ENCODE assay signal across 9 mouse cellular contexts in genomic region chr15:85207081-85207480, GRCm38 (mm10). TPM values are rescaled to one million over a fixed set of nuclear protein-coding genes. Genes with fewer than 3 reads are reported as not detected.
DNase-seq lines count a peak whose midpoint lies in the region; ATAC-seq lines count a peak whose summit lies in the region.
"Had no signal": no experiment of that assay in that cellular context is flagged by ENCODE, and none has a peak within 500 bp of the region (broad histone marks: within the 10 kb centered on the region; RNA-seq: fewer than 3 reads in every experiment).

No protein-coding gene starts in this region.

- no peak for ATAC-seq in kidney, embryonic 15.5 days (replicated peaks; ENCODE audit: low FRiP score)
- no peak for ATAC-seq in embryonic facial prominence, embryonic 13.5 days (ENCODE audit: insufficient number of reproducible peaks, insufficient read depth, low FRiP score, low TSS enrichment, low read depth)
- ATAC-seq in midbrain, embryonic 16.5 days: 0 out of 2 replicates have a peak, but pooled peaks have one; percentile 37
- ATAC-seq: Patski had no signal

- peak overlapping the region; percentile 84 for H3K9ac ChIP-seq in kidney, embryonic 15.5 days
- H3K9ac ChIP-seq in embryonic facial prominence, embryonic 13.5 days: peak overlapping the region; percentile 96
- H3K9ac ChIP-seq in midbrain, embryonic 16.5 days (ENCODE audit: low read depth, low read length): no peak overlapping the region

- WGBS in kidney, embryonic 15.5 days: 9% methylated on average over 3 of the region's 3 CpGs
- 0% methylated on average over 3 of the region's 3 CpGs for WGBS in embryonic facial prominence, embryonic 13.5 days
- WGBS in hindbrain, embryonic 10.5 days: under 1% methylated on average over 3 of the region's 3 CpGs
- 6% methylated on average over 3 of the region's 3 CpGs for WGBS in midbrain, embryonic 16.5 days

- DNase-seq in kidney, postnatal 14 days: no peak
- peak; percentile 40 for DNase-seq in hindbrain, embryonic 10.5 days (ENCODE audit: low spot score)
- DNase-seq in urinary bladder, postnatal 4 days (ENCODE audit: low spot score in 2 of 2): no peak
- no peak for DNase-seq in retina, postnatal 1 day
- DNase-seq in frontal cortex, postnatal 25 days (ENCODE audit: low spot score in 2 of 2): no peak

- H3K4me3 ChIP-seq in kidney, embryonic 15.5 days (replicated peaks): peak overlapping the region; percentile 74
- peak overlapping the region; percentile 79 for H3K4me3 ChIP-seq in embryonic facial prominence, embryonic 13.5 days
- peak overlapping the region; percentile 77 for H3K4me3 ChIP-seq in hindbrain, embryonic 10.5 days
- H3K4me3 ChIP-seq in midbrain, embryonic 16.5 days (ENCODE audit: low read depth, low read length): no peak overlapping the region

- H3K9me3 ChIP-seq in kidney, embryonic 15.5 days (replicated peaks): peaks cover 8% of the 10 kb centered on the region; the same call in 1 of the 2 replicates
- peaks cover under 1% of the 10 kb centered on the region; the same call in 1 of the 2 replicates for H3K9me3 ChIP-seq in embryonic facial prominence, embryonic 13.5 days
- peaks cover 20% of the 10 kb centered on the region for H3K9me3 ChIP-seq in hindbrain, embryonic 10.5 days
- H3K9me3 ChIP-seq in midbrain, embryonic 16.5 days (replicated peaks; ENCODE audit: control insufficient read depth, low read length, poor library complexity, severe bottlenecking): no peaks in the 10 kb centered on the region

- H3K36me3 ChIP-seq in kidney, embryonic 15.5 days: peaks cover 26% of the 10 kb centered on the region
- peaks cover 30% of the 10 kb centered on the region for H3K36me3 ChIP-seq in embryonic facial prominence, embryonic 13.5 days
- peaks cover 33% of the 10 kb centered on the region for H3K36me3 ChIP-seq in hindbrain, embryonic 10.5 days
- no peaks in the 10 kb centered on the region for H3K36me3 ChIP-seq in midbrain, embryonic 16.5 days (ENCODE audit: control insufficient read depth, insufficient read depth, low read length)

- H3K27ac ChIP-seq in kidney, embryonic 15.5 days: peak overlapping the region; percentile 89
- H3K27ac ChIP-seq in embryonic facial prominence, embryonic 13.5 days: peak overlapping the region; percentile 95
- H3K27ac ChIP-seq in hindbrain, embryonic 10.5 days: peak overlapping the region; percentile 98
- H3K27ac ChIP-seq in midbrain, embryonic 16.5 days (ENCODE audit: low read length): peak overlapping the region; percentile 58

- peaks cover 67% of the 10 kb centered on the region for H3K4me1 ChIP-seq in kidney, embryonic 15.5 days
- H3K4me1 ChIP-seq in embryonic facial prominence, embryonic 13.5 days: peaks cover 53% of the 10 kb centered on the region
- H3K4me1 ChIP-seq in hindbrain, embryonic 10.5 days (replicated peaks): peaks cover 57% of the 10 kb centered on the region
- H3K4me1 ChIP-seq in midbrain, embryonic 16.5 days (ENCODE audit: control insufficient read depth, insufficient read depth, low read length): peaks cover 23% of the 10 kb centered on the region

- H3K27me3 ChIP-seq in kidney, embryonic 15.5 days: no peaks in the 10 kb centered on the region
- no peaks in the 10 kb centered on the region for H3K27me3 ChIP-seq in embryonic facial prominence, embryonic 13.5 days
- H3K27me3 ChIP-seq in hindbrain, embryonic 10.5 days (ENCODE audit: insufficient read depth, poor library complexity, severe bottlenecking): peaks cover 32% of the 10 kb centered on the region
- H3K27me3 ChIP-seq in midbrain, embryonic 16.5 days (ENCODE audit: control insufficient read depth, insufficient read depth, low read depth, low read length): no peaks in the 10 kb centered on the region
- H3K27me3 ChIP-seq: Patski had no signal

- peak overlapping the region; percentile 94 for H3K4me2 ChIP-seq in kidney, embryonic 15.5 days
- peak overlapping the region; percentile 88 for H3K4me2 ChIP-seq in embryonic facial prominence, embryonic 13.5 days
- H3K4me2 ChIP-seq in midbrain, embryonic 16.5 days (ENCODE audit: low read length): peak overlapping the region; percentile 71; the same call in 1 of the 2 replicates

RNA-seq across cellular contexts. Expression of gene Fbln1, which starts 1.3 kb away (rescaled TPM):
- 170 and 206 TPM in 2 replicates for polyA plus RNA-seq in kidney, embryonic 15.5 days (2015; fragmentation: Nextera tagmentation; extraction: Ambion mirVana)
- 226 and 238 TPM in 2 replicates for polyA plus RNA-seq in embryonic facial prominence, embryonic 13.5 days (2015; fragmentation: Nextera tagmentation; extraction: Ambion mirVana)
- polyA plus RNA-seq in hindbrain, embryonic 10.5 days (2016; fragmentation: Nextera tagmentation; extraction: Ambion mirVana): 157 and 168 TPM in 2 replicates
- polyA plus RNA-seq in midbrain, embryonic 16.5 days (2015; fragmentation: Nextera tagmentation; extraction: Ambion mirVana): 38.9 and 41.1 TPM in 2 replicates
